Mouse (Mus musculus): ENCODE data around the gene Rfx4. TPM values are rescaled to one million over a fixed set of nuclear protein-coding genes. Genes with fewer than 3 reads are reported as not detected.

Gene Rfx4
- total and polyA plus RNA-seq, 2 experiments: 1.8 to 5.1 TPM

DNA sequence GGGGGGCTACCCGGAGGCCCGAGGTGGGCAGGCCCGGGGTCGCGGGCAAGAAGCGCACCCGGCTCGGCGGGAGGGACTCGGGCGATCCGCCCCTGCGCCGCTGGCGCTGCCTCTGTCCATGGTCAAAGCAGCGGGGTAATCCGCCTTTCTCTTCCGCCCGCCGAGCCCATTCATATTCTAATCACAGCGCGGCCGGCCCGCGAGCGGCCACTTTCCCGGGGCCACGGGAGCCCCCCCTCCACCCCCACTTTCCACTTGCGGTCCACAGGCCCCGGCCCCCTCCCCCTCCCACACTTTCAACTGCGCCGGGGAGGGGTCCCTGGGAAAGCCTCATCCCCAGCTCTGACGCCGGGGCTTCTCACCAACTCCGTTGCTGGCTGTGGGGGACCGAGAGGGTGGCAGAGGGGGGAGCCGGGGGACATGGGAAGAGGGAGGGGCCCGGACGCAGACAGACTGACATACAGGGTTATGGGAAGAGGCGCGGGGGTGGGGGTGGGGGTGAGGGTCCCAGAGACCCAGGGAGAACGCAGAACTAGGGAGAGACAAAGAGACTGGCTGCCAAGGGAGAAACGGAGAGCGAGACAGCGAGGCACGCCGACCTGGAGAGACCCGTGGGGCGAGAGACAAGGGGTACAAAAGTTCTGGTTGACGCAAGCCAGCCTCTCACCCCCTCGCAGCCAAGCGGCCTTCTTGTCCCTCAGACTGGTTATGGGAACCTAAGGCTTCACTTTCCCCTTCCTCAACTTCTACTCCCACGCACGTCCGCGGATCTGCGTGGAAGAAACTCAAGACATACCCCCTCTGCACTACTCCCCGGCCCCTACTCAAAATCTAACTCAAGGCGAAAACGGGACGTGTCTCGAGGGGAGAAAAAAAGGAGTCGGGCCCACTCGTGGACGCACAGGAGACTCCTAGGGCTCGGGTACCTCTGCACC lies 744 bp upstream of the Rfx4 start:
- Histone ChIP-seq H3K4me1 (ENCODE audit: control insufficient read depth, insufficient read depth, low read length) (peaks cover 5% of the 10 kb centered on the region; the same call in 1 of the 2 replicates), H3K79me2 (ENCODE audit: control insufficient read depth, insufficient read depth, low read length) (no peaks in the 10 kb centered on the region), H3K9ac (ENCODE audit: low read depth, low read length) (no peak overlapping the region), H3K27me3 (ENCODE audit: control insufficient read depth, insufficient read depth, low read length) (peaks cover 39% of the 10 kb centered on the region), H3K27ac (replicated peaks; ENCODE audit: insufficient read depth, low read depth, low read length) (no peak overlapping the region), H3K4me3 (ENCODE audit: insufficient read depth, low read depth, low read length) (no peak overlapping the region), H3K36me3 (ENCODE audit: control insufficient read depth, insufficient read depth, low read length) (no peaks in the 10 kb centered on the region)
- DNase-seq (ENCODE audit: extremely low read depth, low read depth, low spot score): no peak
- TF ChIP-seq CTCF (IDR thresholded peaks at IDR 0.05; ENCODE audit: low read depth, low read length): no peak
- no peak for TF ChIP-seq POLR2A (IDR thresholded peaks at IDR 0.05; ENCODE audit: extremely low read depth, insufficient read depth, low read length)
- WGBS: 4% methylated on average over 66 of the region's 66 CpGs

- H3K4me3 ChIP-seq (ENCODE audit: insufficient read depth, low read depth, low read length): no peak overlapping the region
- 3% methylated on average over 42 of the region's 42 CpGs for WGBS
- DNase-seq (ENCODE audit: extremely low read depth, low read depth, low spot score): no peak
Observed at GRCm38 (mm10) chr10:84756435-84757095, 703 bp downstream of the Rfx4 start.

DNA sequence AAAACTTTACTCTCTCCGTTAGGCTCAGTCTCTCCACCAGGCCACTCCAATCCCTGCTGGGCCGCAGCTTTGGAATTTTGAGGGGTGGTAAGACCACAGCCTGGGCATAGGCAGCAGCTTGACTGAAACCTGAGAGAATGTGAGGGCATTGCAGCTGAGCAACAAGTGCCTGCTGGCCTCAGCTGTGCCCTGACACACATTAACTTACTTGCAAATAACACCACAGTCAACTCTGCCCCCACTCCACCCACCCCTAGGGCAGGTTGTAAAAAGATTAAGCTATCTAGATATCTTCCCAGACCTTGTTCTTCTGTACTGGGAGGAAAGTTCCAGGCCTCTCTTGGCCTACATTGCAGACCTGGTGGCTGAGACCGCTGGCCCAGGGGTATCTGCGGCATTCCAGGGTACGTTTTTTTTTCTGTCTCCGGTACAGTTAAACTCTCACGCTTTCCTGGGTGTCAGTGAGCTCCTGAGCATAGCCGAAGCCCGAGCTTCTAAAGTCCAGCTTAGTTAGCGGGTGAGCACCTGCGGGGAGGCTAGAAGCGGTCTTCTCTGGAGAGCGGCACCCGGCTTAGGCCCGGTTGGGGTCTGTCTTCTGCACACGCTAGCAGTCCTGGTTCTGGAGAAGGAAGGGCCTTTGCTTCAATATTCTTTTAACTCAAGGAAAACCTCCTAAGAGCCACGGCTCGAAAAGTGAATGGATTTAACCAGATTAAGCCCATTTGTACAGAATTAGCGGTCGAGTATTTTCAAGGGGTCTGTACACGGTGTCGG lies 1.8 kb downstream of the Rfx4 start:
- H3K36me3 ChIP-seq (ENCODE audit: control insufficient read depth, insufficient read depth, low read length): no peaks in the 10 kb centered on the region
- no peaks in the 10 kb centered on the region for H3K79me2 ChIP-seq (ENCODE audit: control insufficient read depth, insufficient read depth, low read length)
- H3K27ac ChIP-seq (replicated peaks; ENCODE audit: insufficient read depth, low read depth, low read length): no peak overlapping the region
- H3K4me3 ChIP-seq (ENCODE audit: insufficient read depth, low read depth, low read length): no peak overlapping the region
- peaks cover 5% of the 10 kb centered on the region; the same call in 1 of the 2 replicates for H3K4me1 ChIP-seq (ENCODE audit: control insufficient read depth, insufficient read depth, low read length)
- 7% methylated on average over 22 of the region's 22 CpGs for WGBS
- peak; percentile 90 for DNase-seq (ENCODE audit: extremely low read depth, low read depth, low spot score)
- TF ChIP-seq CTCF (IDR thresholded peaks at IDR 0.05; ENCODE audit: low read depth, low read length): no peak
- TF ChIP-seq POLR2A (IDR thresholded peaks at IDR 0.05; ENCODE audit: extremely low read depth, insufficient read depth, low read length): no peak
- H3K9ac ChIP-seq (ENCODE audit: low read depth, low read length): no peak overlapping the region
- H3K27me3 ChIP-seq (ENCODE audit: control insufficient read depth, insufficient read depth, low read length): peaks cover 44% of the 10 kb centered on the region

More at GRCm38 (mm10) chr10:84756435-84757095, 703 bp downstream of the Rfx4 start:
- Histone ChIP-seq H3K9ac (ENCODE audit: low read depth, low read length) (no peak overlapping the region), H3K4me1 (ENCODE audit: control insufficient read depth, insufficient read depth, low read length) (peaks cover 5% of the 10 kb centered on the region; the same call in 1 of the 2 replicates), H3K79me2 (ENCODE audit: control insufficient read depth, insufficient read depth, low read length) (no peaks in the 10 kb centered on the region), H3K27ac (replicated peaks; ENCODE audit: insufficient read depth, low read depth, low read length) (no peak overlapping the region), H3K27me3 (ENCODE audit: control insufficient read depth, insufficient read depth, low read length) (peaks cover 44% of the 10 kb centered on the region), H3K36me3 (ENCODE audit: control insufficient read depth, insufficient read depth, low read length) (no peaks in the 10 kb centered on the region)
- TF ChIP-seq POLR2A (IDR thresholded peaks at IDR 0.05; ENCODE audit: extremely low read depth, insufficient read depth, low read length): no peak

DNA sequence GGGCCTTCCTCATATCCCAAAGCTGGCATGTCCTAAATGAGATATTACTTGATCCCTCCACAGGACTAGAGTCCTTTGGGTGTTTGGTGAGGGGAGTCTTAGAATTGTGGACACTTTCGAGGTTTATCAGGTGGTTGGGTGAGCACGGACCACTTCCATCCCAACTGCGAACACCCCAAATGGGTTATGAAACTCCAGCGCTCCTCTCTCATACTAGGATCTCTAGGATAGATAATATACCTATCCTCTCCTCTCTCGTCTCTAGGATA lies 2.3 kb downstream of the Rfx4 start:
- no peak overlapping the region for H3K9ac ChIP-seq (ENCODE audit: low read depth, low read length)
- H3K79me2 ChIP-seq (ENCODE audit: control insufficient read depth, insufficient read depth, low read length): no peaks in the 10 kb centered on the region
- peaks cover 5% of the 10 kb centered on the region; the same call in 1 of the 2 replicates for H3K4me1 ChIP-seq (ENCODE audit: control insufficient read depth, insufficient read depth, low read length)
- WGBS: 15% methylated on average over 5 of the region's 5 CpGs
- peaks cover 44% of the 10 kb centered on the region for H3K27me3 ChIP-seq (ENCODE audit: control insufficient read depth, insufficient read depth, low read length)
- no peak overlapping the region for H3K27ac ChIP-seq (replicated peaks; ENCODE audit: insufficient read depth, low read depth, low read length)
- TF ChIP-seq POLR2A (IDR thresholded peaks at IDR 0.05; ENCODE audit: extremely low read depth, insufficient read depth, low read length): no peak
- TF ChIP-seq CTCF (IDR thresholded peaks at IDR 0.05; ENCODE audit: low read depth, low read length): no peak
- no peak for DNase-seq (ENCODE audit: extremely low read depth, low read depth, low spot score)
- no peaks in the 10 kb centered on the region for H3K36me3 ChIP-seq (ENCODE audit: control insufficient read depth, insufficient read depth, low read length)
- H3K4me3 ChIP-seq (ENCODE audit: insufficient read depth, low read depth, low read length): no peak overlapping the region

DNA sequence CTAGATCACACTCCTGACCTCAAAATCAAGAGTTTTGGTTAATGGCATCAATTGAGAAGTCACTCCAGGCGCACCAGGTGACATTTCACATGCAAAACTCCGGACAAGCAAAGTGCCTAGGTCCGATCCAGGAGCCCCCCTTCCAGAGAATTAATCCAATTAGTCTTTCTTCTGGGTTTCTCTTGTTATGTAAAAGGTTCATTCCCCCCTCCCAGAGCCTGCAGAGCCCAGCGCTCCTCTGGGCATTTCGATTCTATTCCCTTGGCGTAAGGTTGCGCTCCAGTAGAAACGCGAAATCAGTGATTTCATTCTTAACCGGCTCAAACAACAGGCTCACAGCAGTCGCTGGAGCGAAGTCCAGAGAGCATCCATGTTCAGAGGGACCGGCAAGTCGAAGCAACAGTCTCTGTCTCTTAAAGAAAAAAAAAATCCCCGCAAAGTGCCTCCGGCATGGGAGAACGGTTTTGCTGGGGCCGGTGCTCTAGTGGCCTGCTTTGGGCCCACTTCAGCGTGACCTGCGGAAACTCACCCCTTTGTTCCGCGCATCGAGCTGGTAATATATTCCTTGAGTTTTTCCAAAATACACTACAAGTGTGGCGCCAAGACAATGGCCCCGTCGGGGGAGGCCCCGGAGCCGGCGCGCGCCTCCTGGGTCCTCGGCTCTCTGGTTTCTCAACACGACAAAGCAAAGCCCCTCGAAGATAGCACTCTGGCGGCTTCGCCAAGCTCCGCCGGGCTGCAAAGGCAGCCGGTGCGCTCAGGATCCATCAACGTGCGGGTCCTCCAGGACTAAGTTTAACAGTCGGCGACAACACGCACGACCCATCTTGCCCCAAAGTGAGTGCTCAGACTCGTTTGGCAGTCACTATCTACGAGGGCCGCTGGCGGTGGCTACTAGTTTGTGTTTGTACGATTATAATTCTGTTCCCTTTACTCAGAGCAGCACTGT lies 2.9 kb downstream of the Rfx4 start:
- no peak for TF ChIP-seq POLR2A (IDR thresholded peaks at IDR 0.05; ENCODE audit: extremely low read depth, insufficient read depth, low read length)
- TF ChIP-seq CTCF (IDR thresholded peaks at IDR 0.05; ENCODE audit: low read depth, low read length): no peak
- peak; percentile 43 for DNase-seq (ENCODE audit: extremely low read depth, low read depth, low spot score)
- Histone ChIP-seq H3K79me2 (ENCODE audit: control insufficient read depth, insufficient read depth, low read length) (no peaks in the 10 kb centered on the region), H3K9ac (ENCODE audit: low read depth, low read length) (no peak overlapping the region), H3K27ac (replicated peaks; ENCODE audit: insufficient read depth, low read depth, low read length) (no peak overlapping the region), H3K36me3 (ENCODE audit: control insufficient read depth, insufficient read depth, low read length) (no peaks in the 10 kb centered on the region), H3K27me3 (ENCODE audit: control insufficient read depth, insufficient read depth, low read length) (peaks cover 42% of the 10 kb centered on the region), H3K4me1 (ENCODE audit: control insufficient read depth, insufficient read depth, low read length) (peaks cover 5% of the 10 kb centered on the region; the same call in 1 of the 2 replicates), H3K4me3 (ENCODE audit: insufficient read depth, low read depth, low read length) (no peak overlapping the region)
- 5% methylated on average over 51 of the region's 51 CpGs for WGBS

Data from liver, adult 2 months (tissue).